Mouse (Mus musculus): ENCODE measurements around the gene Ubtd1. TPM values are rescaled to one million over a fixed set of nuclear protein-coding genes. Genes with fewer than 3 reads are reported as not detected.

Gene Ubtd1
- polyA plus RNA-seq, 1 experiment from 2014 or later, result 8.0 TPM

DNA sequence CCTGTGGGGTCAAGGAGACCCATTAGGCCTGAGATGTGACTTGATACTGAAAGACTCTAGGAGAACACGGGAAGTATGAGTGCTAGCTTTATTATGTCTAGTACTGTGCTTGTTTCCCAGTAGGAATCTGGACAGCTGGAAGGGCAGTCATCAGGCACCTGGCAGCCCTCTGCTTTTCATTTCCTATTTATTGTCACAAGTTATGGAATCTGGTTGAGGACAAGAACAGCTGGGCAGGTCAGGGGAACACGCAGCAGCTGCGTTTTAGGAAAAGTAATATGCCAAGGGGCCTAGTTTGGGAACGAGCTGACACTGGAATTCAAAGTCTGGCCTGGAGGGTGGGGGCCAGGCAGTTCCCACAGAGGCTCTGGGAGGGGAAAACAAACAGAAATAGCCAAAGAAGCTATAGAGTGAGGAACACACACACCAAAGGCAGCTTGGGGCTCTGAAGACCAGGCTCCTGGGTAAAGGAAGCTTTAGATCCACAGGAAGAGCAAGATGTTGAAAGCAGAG lies 18.9 kb downstream of the Ubtd1 start:
- 76% methylated on average over 4 of the region's 4 CpGs for WGBS
- ATAC-seq, result no peak

GRCm38 (mm10) chr19:42001253-42001980 lies 19.9 kb downstream of the Ubtd1 start:
- Histone ChIP-seq H3K27me3 (replicated peaks; ENCODE audit: control insufficient read depth, insufficient read depth, low read length) (no peaks in the 10 kb centered on the region), H3K9me3 (ENCODE audit: control insufficient read depth, low read length) (no peaks in the 10 kb centered on the region), H3K4me1 (replicated peaks; ENCODE audit: control insufficient read depth, insufficient read depth, low read length) (no peaks in the 10 kb centered on the region), H3K4me3 (replicated peaks; ENCODE audit: low read length) (no peak overlapping the region), H3K27ac (ENCODE audit: low read length) (no peak overlapping the region), H3K4me2 (ENCODE audit: low read length) (no peak overlapping the region), H3K36me3 (ENCODE audit: control insufficient read depth, insufficient read depth) (no peaks in the 10 kb centered on the region), H3K9ac (replicated peaks; ENCODE audit: low read depth, low read length) (no peak overlapping the region)
- ATAC-seq, result no peak
- WGBS, result 90% methylated on average over 12 of the region's 12 CpGs

More for the DNA sequence above, 18.9 kb downstream of the Ubtd1 start:
- no peak overlapping the region for H3K4me3 ChIP-seq (replicated peaks; ENCODE audit: low read length)
- H3K36me3 ChIP-seq (ENCODE audit: control insufficient read depth, insufficient read depth), result no peaks in the 10 kb centered on the region
- H3K27me3 ChIP-seq (replicated peaks; ENCODE audit: control insufficient read depth, insufficient read depth, low read length), result no peaks in the 10 kb centered on the region
- no peaks in the 10 kb centered on the region for H3K4me1 ChIP-seq (replicated peaks; ENCODE audit: control insufficient read depth, insufficient read depth, low read length)
- no peak overlapping the region for H3K27ac ChIP-seq (ENCODE audit: low read length)
- H3K4me2 ChIP-seq (ENCODE audit: low read length), result no peak overlapping the region
- no peaks in the 10 kb centered on the region for H3K9me3 ChIP-seq (ENCODE audit: control insufficient read depth, low read length)
- H3K9ac ChIP-seq (replicated peaks; ENCODE audit: low read depth, low read length), result no peak overlapping the region

DNA sequence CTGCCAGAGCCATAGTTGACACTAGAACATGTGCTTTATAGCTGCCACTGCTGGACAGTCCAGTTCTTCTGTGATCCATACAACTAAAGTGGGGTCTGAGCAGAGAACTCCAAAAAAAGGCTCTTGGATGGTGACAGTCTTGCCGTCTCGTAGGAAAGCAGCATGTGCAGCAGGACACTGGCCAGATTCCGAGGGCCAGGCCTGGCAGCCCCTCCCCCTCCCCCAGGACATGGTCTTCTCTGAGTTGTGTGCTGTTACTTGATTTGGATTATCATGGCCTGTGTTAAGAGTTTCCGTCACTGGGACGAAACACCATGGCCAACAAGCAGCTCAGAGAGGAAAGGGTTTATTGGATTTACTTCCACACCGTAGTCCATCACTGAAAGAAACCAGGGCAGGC lies 22.7 kb downstream of the Ubtd1 start:
- Histone ChIP-seq H3K36me3 (ENCODE audit: control insufficient read depth, insufficient read depth) (no peaks in the 10 kb centered on the region), H3K4me1 (replicated peaks; ENCODE audit: control insufficient read depth, insufficient read depth, low read length) (no peaks in the 10 kb centered on the region), H3K4me2 (ENCODE audit: low read length) (no peak overlapping the region), H3K4me3 (replicated peaks; ENCODE audit: low read length) (no peak overlapping the region), H3K27me3 (replicated peaks; ENCODE audit: control insufficient read depth, insufficient read depth, low read length) (no peaks in the 10 kb centered on the region), H3K9me3 (ENCODE audit: control insufficient read depth, low read length) (no peaks in the 10 kb centered on the region), H3K9ac (replicated peaks; ENCODE audit: low read depth, low read length) (no peak overlapping the region), H3K27ac (ENCODE audit: low read length) (no peak overlapping the region)
- WGBS, result 82% methylated on average over 6 of the region's 6 CpGs
- no peak for ATAC-seq

- Histone ChIP-seq H3K4me2 (ENCODE audit: low read length) (no peak overlapping the region), H3K36me3 (ENCODE audit: control insufficient read depth, insufficient read depth) (no peaks in the 10 kb centered on the region), H3K9me3 (ENCODE audit: control insufficient read depth, low read length) (no peaks in the 10 kb centered on the region), H3K4me3 (replicated peaks; ENCODE audit: low read length) (no peak overlapping the region), H3K4me1 (replicated peaks; ENCODE audit: control insufficient read depth, insufficient read depth, low read length) (no peaks in the 10 kb centered on the region), H3K9ac (replicated peaks; ENCODE audit: low read depth, low read length) (no peak overlapping the region), H3K27ac (ENCODE audit: low read length) (no peak overlapping the region), H3K27me3 (replicated peaks; ENCODE audit: control insufficient read depth, insufficient read depth, low read length) (no peaks in the 10 kb centered on the region)
- ATAC-seq, result no peak
- WGBS, result 84% methylated on average over 3 of the region's 3 CpGs
Observed at GRCm38 (mm10) chr19:42005616-42006015, 24.1 kb downstream of the Ubtd1 start.

DNA sequence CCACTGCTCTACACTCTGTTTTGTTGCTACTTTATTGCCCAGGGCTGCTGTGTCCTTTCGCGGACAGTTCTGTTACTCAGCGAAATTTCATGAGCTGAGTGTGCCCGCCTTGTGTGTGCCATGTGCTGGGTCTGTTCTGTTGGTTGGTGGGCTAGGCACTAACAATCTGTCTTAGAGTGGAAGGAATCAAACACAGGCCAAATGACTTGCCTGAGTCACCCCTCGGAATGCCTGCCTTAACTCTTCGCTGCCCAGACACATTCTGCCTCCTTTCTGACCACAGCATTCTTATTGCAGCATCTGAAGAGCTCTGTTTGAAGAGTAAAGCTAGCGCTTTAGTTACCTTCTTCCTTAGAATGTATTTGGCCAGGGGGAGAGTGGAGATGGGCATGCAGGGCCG lies 25.0 kb downstream of the Ubtd1 start:
- H3K4me1 ChIP-seq (replicated peaks; ENCODE audit: control insufficient read depth, insufficient read depth, low read length), result no peaks in the 10 kb centered on the region
- 64% methylated on average over 8 of the region's 8 CpGs for WGBS
- no peak overlapping the region for H3K9ac ChIP-seq (replicated peaks; ENCODE audit: low read depth, low read length)
- no peak for ATAC-seq
- H3K4me2 ChIP-seq (ENCODE audit: low read length), result no peak overlapping the region
- no peak overlapping the region for H3K27ac ChIP-seq (ENCODE audit: low read length)
- no peak overlapping the region for H3K4me3 ChIP-seq (replicated peaks; ENCODE audit: low read length)
- no peaks in the 10 kb centered on the region for H3K9me3 ChIP-seq (ENCODE audit: control insufficient read depth, low read length)
- no peaks in the 10 kb centered on the region for H3K36me3 ChIP-seq (ENCODE audit: control insufficient read depth, insufficient read depth)
- no peaks in the 10 kb centered on the region for H3K27me3 ChIP-seq (replicated peaks; ENCODE audit: control insufficient read depth, insufficient read depth, low read length)

DNA sequence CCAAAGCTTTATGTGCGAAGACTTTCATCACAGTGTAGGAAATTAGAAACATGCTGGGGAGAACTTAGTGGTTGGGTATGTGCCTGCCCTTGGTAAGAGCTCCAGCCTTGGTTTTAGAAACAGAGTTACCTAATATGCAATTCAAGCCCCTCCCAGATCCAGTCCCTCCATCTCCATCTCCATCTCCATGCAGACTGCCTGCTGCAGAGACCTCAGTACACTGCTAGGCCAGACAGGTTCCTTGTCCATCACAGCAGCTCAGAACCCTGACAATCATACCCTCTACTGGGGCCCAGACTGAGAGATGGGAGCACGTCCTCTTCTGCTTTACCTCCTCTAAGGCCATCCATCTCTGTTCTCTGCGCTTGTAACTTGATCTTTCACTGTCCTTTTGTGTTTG lies 27.0 kb downstream of the Ubtd1 start:
- H3K9me3 ChIP-seq (ENCODE audit: control insufficient read depth, low read length), result no peaks in the 10 kb centered on the region
- H3K9ac ChIP-seq (replicated peaks; ENCODE audit: low read depth, low read length), result no peak overlapping the region
- WGBS, result 73% methylated on average over 3 of the region's 3 CpGs
- H3K4me3 ChIP-seq (replicated peaks; ENCODE audit: low read length), result no peak overlapping the region
- no peak overlapping the region for H3K4me2 ChIP-seq (ENCODE audit: low read length)
- no peaks in the 10 kb centered on the region for H3K27me3 ChIP-seq (replicated peaks; ENCODE audit: control insufficient read depth, insufficient read depth, low read length)
- H3K27ac ChIP-seq (ENCODE audit: low read length), result no peak overlapping the region
- ATAC-seq, result no peak
- no peaks in the 10 kb centered on the region for H3K36me3 ChIP-seq (ENCODE audit: control insufficient read depth, insufficient read depth)
- H3K4me1 ChIP-seq (replicated peaks; ENCODE audit: control insufficient read depth, insufficient read depth, low read length), result no peaks in the 10 kb centered on the region

- ATAC-seq, result no peak
- Histone ChIP-seq H3K4me2 (ENCODE audit: low read length) (no peak overlapping the region), H3K36me3 (ENCODE audit: control insufficient read depth, insufficient read depth) (no peaks in the 10 kb centered on the region), H3K9ac (replicated peaks; ENCODE audit: low read depth, low read length) (no peak overlapping the region), H3K9me3 (ENCODE audit: control insufficient read depth, low read length) (no peaks in the 10 kb centered on the region), H3K4me3 (replicated peaks; ENCODE audit: low read length) (no peak overlapping the region), H3K4me1 (replicated peaks; ENCODE audit: control insufficient read depth, insufficient read depth, low read length) (no peaks in the 10 kb centered on the region), H3K27me3 (replicated peaks; ENCODE audit: control insufficient read depth, insufficient read depth, low read length) (no peaks in the 10 kb centered on the region), H3K27ac (ENCODE audit: low read length) (no peak overlapping the region)
- 67% methylated on average over 7 of the region's 7 CpGs for WGBS
Observed at GRCm38 (mm10) chr19:42009067-42009466, 27.5 kb downstream of the Ubtd1 start.

GRCm38 (mm10) chr19:42010436-42010835 lies 28.9 kb downstream of the Ubtd1 start:
- no peaks in the 10 kb centered on the region for H3K36me3 ChIP-seq (ENCODE audit: control insufficient read depth, insufficient read depth)
- 74% methylated on average over 4 of the region's 4 CpGs for WGBS
- H3K4me3 ChIP-seq (replicated peaks; ENCODE audit: low read length), result no peak overlapping the region
- no peak for ATAC-seq
- no peak overlapping the region for H3K4me2 ChIP-seq (ENCODE audit: low read length)
- no peak overlapping the region for H3K27ac ChIP-seq (ENCODE audit: low read length)
- H3K4me1 ChIP-seq (replicated peaks; ENCODE audit: control insufficient read depth, insufficient read depth, low read length), result no peaks in the 10 kb centered on the region
- no peaks in the 10 kb centered on the region for H3K27me3 ChIP-seq (replicated peaks; ENCODE audit: control insufficient read depth, insufficient read depth, low read length)
- H3K9ac ChIP-seq (replicated peaks; ENCODE audit: low read depth, low read length), result no peak overlapping the region
- no peaks in the 10 kb centered on the region for H3K9me3 ChIP-seq (ENCODE audit: control insufficient read depth, low read length)

DNA sequence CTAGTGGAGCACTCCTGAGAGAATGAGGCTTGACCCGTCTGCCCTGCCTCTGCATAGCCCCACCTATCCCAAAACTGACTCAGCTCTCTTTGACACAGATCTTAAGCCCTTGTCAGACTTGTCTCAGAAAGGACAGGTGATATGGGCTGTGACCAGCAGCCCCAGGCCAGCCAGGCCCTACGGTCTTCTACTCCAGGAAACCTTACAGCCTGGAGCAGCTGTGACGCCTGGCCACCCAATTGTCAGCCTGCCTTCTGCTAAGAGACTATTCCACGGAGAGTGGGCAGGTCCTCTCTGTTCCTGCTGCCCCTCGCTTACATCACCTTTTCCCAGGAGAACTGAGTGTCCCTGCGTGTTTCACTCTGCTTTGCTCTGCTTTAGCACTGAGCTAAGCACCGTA lies 29.6 kb downstream of the Ubtd1 start:
- whole genome bisulfite sequencing, result 85% methylated on average over 7 of the region's 7 CpGs
- no peaks in the 10 kb centered on the region for H3K9me3 ChIP-seq (ENCODE audit: control insufficient read depth, low read length)
- H3K36me3 ChIP-seq (ENCODE audit: control insufficient read depth, insufficient read depth), result no peaks in the 10 kb centered on the region
- no peak overlapping the region for H3K9ac ChIP-seq (replicated peaks; ENCODE audit: low read depth, low read length)
- no peaks in the 10 kb centered on the region for H3K27me3 ChIP-seq (replicated peaks; ENCODE audit: control insufficient read depth, insufficient read depth, low read length)
- no peaks in the 10 kb centered on the region for H3K4me1 ChIP-seq (replicated peaks; ENCODE audit: control insufficient read depth, insufficient read depth, low read length)
- no peak overlapping the region for H3K4me3 ChIP-seq (replicated peaks; ENCODE audit: low read length)
- ATAC-seq, result no peak
- H3K27ac ChIP-seq (ENCODE audit: low read length), result no peak overlapping the region
- no peak overlapping the region for H3K4me2 ChIP-seq (ENCODE audit: low read length)
